Mouse (Mus musculus) spleen, adult 18-20 months (tissue): ENCODE results near the gene Ube2c.

ENCODE experiments used
- DNase-seq, 2 experiments: peaks; one replicate each; pipeline ENCODE4 v3.0.0; 2022; ENCODE audit warnings: mixed read lengths in 2 of 2

The Ube2c gene

DNA sequence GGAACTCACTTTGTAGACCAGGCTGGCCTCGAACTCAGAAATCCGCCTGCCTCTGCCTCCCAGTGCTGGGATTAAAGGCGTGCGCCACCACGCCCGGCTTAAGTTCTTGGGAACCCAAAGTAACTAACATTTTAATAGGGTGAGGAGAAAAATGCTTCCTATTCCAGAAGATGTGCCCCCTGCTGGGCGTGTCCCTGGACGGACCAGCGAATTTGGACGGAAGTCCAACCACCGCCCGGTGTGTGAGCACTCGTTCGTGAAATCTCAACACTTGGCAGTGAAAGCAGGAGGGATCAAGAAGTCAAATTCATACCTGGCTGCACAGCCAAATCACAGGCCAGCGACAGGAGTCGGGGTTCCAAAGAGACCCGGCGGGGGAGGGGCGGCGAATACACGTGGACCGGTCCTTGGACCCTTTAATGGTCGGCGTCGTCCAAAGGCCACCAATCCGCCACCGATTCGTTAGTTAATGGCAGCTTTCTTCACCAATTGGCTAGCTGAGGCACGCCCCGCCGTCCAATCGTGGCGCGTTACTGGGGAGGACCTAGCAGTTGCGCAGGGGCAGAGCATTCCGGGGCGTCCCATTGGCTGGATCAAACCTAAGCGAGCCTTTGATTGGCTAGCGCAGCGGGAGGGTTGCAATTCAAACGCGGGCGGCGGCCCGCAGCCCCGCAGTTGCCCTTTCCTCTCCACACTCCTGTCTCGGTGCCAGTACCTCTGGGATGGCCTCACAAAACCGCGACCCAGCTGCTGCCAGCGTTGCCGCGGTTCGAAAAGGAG lies at the start of gene Ube2c:
TSS of gene Ube2c (plus strand) at position 641 of the 780 bp plus-strand sequence.
- peak; percentile 93 to 94 for DNase-seq

DNA sequence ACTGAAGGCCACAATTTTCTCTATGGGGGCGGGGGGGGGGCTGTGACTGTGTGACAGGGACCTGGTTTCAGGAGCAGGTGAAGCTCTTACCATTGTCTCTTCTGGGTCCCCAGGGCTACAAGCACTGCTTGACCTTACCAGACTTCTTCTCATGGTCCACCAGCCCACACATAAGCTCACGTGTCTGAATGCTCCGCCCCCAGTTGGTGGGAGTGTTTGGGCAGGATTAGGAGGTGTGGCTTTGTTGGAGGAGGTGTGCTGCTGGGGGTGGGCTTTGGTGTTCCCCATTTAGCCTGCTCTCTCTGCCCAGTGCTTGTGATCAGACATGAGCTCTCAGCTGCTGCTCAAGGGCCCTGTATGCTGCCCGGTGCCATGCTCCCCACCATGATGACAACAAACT lies 46.4 kb upstream of the Ube2c start:
- DNase-seq: no peak

DNA sequence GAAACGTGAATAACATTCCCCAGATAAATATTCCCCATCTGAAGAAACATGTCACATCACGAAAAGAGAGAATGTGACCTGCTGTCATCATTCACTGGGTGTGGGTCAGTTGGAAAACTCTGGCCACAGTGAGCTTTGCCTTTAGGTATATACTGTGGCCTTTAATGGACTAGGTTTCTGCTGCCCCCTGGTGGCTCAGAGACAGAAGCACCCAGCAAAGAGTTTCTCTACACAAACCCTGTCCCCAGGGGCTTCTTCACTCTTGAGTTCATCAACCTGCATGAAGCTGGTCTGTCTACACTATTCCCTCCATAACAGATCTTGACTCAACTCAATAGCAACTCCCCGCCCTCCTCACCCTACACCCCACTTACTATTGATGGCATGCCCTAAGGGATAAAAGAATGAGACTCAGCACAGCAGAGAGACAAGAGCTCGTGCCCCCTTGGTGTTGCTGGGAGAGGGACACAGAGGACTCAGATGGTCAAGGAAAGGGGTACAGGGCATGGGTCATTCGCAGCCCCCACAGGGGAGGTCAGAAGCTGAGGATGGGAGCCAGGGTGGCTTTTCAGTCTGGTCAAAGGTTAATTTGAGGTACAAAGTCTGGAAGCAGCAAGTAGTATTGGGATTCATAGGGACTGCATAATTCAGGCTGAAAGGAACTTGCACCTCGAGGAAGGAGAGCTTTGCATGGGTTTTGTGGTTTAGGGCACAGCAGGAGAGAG lies 43.6 kb upstream of the Ube2c start:
- peak; percentile 15 to 69 for DNase-seq

DNA sequence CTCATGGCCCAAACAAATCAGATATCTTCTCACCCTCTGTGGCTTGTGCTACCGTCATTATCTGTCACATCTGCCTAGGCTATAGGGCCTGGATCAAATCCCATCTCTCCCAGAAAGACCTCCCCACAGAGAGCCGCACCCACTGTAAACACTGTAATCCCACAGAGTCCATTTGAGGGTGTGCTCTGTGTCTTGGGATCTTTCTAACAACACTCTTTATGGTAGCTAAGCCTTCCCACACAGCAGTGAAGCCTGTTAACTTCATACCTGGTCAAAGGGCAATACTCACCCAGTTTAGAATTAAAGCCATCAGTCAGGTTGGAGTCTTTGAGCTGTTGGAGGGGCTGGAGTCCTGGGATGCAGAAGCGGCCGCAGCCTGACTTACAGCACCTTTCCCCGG lies 38.0 kb upstream of the Ube2c start:
- DNase-seq: no peak

DNA sequence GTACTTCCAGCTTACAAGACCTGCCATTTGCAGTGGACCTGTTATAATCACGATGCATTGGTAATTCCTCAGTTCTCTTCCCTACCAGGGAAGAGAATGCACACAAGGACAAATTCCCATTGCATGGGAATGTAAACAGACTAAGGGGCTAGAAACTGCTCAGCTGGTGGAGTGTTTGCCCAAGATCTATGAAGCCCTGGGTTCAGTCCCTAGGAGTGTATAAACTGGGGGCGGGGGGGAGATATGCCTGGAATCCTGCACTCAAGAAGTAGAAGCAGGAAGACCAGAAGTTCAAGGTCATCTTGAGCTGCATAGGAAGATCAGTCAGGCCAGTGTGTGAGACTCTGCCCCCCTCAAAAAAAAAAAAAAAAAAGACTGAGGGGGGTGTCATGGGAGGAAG lies 36.4 kb upstream of the Ube2c start:
- DNase-seq: no peak

DNA sequence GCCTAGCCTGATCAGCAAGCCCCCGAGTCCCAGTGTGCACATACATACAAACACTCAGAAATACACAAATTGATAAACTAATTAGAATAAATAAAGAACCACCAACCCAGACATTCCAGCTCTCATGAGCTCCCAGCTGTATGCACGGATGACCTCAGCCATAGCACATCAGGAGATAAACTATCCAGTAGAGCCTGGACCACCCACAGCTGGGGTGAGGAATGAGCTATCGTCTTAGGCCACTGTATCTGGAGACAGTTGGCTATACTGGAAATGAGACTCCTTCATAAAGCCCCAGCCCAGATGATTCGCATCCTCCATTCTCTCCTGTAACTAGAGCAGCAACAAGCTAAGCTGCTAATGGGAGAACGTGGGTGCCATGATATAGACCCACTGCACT lies 34.9 kb upstream of the Ube2c start:
- DNase-seq: no peak

DNA sequence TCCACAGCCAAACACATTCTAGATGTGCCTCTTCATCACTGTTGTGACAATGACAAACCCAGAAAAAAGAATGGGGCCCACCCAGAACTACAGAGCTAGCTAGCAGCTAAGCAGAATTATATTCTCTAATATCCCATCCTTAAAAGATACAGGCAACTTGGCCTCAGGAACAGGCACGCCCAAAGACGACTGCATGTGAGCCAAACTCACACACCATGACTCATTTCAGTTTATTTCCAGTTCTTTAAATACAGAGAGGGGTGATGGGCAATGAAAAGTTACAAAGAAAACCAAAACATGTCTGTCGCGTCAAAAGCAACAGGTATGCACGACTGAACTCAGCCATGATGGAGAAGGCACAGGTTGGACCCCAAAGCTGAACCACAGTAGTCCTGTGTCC lies 34.3 kb upstream of the Ube2c start:
- no peak for DNase-seq

DNA sequence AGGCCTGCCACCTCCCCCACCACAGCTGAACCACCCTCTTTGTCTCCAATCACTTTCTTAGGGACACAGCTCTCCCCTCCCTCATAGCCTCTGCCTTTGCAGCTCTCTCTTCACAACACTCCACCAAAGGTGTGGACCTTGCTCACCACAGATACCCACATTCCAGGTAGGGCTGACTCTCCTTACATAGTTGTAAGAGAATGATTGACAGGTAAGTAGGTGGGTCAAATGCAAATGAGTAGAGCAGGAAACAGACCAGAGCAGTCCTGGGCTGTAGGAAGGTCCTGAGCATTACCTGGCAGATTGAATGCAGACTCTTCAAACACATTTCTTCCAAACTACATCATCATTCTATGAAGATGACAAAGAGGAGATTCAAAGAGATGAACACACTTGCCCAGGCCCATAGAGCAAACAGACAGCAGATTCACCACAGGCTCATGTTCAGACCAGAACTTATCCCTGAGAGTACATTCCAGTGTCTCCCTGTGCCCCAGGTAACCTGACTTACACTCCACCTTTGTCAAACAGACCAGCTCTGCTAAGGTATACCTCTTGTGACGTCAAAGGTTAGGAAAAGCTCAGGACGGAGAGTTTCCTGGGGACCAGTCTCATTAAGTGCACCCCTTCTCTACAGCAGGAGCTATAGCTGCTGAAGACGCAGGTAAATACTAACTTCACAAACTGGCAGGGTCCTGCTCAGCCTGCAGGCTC lies 32.2 kb upstream of the Ube2c start:
- no peak for DNase-seq

DNA sequence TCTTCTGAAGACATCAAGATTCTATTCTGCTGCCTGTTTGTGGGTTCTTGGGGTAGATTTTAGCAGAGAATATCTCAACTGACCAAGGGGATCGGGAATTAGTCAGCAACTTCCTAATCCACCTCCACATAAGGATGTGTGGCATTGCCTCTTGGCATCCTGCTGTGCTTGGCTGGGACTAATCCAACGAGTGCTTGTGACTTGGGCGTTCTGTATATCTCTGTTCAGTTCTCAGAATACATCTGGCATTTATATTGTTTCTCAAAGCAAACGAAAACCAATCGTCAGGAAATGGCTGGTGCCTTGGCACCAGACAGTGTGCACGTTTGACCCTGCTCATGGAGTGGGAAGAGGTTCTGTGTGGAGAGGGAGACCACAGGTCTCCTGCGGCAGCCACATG lies 29.8 kb upstream of the Ube2c start:
- no peak for DNase-seq

DNA sequence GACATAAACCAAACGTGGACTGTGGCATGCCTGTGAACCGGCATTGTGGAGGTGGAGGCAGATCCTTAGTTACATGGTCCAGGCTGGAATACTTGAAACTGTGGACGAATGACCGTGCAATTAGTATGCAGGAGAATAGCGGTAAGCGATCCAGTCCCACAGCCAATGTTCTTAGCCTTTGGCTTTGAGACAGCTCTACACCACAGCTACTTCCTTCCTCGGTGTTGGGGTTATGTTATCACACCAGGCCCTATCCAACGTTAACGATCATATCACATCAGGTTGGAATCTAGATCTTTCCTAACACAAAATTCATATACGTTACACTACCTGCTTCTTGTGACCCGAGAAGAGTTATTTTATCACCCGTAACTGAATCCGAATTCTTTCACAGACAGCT lies 24.7 kb upstream of the Ube2c start:
- no peak for DNase-seq

DNA sequence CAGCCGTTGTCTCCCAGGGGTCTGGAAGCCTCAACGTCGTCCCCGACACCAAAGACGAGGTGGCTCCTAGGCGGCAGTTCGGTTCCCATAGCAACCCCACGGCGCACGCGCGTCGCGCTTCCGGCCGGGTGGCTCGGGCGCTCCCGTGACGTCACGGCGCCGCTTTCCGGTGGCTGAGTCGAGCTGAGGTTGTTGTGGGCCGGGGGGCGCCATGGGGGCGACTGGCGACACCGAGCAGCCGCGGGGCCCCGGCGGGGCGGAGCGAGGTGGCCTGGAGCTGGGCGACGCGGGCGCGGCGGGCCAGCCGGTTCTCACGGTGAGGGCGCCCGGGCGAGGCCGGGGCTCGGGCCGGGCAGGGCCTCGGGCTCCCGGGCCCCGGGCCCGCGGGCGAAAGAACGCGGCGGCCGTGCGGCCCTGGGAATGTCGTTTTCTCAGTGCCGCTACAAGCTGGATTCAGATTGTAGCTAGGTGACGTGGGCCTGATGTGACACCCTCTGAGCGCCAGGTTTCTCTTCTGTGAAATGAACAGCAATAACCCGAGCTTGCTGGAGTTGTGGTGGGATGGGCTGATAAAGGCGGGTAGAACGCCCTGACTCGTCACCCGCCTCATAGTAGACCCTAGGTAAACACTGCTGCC lies 23.7 kb upstream of the Ube2c start, which contains the start of the genes Wfdc3 and Dnttip1:
TSS of gene Wfdc3 (minus strand) at position 89 of the 637 bp plus-strand sequence.
TSS of gene Dnttip1 (plus strand) at position 141 of the 637 bp plus-strand sequence.
- DNase-seq: peak; percentile 87 to 95

DNA sequence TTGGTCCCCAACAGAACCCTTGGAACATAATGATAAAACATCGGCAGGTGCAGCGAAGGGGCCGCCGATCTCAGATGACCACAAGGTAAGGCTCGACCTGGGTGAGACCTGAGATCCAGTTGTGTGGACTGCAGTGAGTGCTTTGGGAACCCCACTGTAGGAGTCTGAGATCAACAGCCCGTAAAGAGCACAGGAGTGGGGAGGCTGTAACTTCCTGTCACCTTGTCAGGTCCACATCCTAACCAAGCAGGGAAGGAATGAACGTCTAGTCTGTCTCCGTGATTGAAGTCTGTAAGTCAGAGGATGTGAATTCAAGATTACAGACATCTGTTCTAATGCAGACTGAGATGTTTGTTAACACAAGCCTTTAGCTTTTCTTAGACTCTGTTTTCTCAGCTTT lies 23.0 kb upstream of the Ube2c start:
- DNase-seq: no peak

DNA sequence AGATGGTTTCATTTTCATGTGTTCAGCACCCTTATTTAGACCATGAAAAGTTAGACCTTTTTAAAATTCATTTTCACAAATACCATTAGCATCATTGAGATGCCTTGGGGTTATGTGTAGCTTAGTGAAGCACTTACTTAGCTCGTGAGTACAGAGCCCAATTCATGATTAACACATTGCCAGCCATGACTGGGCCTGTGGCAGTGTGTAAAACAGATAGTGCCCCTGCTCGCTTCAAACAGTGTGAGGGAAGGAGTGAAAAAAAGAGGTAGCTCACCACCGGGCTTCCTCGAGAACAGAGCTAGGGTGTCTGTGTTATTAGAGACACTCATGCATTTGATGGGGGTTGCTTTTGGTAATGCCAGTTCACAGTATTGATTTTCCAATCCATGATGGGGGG lies 21.5 kb upstream of the Ube2c start:
- no peak for DNase-seq

DNA sequence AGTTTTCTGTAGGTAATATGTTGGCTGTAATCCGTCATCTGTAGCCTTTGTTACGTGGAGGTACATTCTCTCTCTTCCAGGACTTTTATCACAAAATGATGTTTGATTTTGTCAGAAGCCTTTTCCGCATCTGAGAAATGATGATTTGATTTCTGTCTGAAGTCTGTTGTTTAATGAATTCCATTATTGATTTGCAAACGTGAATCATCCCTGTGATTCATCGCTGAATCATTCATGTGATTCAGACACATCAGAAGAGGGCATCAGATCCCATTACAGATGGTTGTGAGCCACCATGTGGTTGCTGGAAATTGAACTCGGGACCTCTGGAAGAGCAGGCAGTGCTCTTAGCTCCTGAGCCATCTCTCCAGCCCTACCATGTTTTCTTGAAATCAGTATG lies 20.7 kb upstream of the Ube2c start:
- DNase-seq: no peak

DNA sequence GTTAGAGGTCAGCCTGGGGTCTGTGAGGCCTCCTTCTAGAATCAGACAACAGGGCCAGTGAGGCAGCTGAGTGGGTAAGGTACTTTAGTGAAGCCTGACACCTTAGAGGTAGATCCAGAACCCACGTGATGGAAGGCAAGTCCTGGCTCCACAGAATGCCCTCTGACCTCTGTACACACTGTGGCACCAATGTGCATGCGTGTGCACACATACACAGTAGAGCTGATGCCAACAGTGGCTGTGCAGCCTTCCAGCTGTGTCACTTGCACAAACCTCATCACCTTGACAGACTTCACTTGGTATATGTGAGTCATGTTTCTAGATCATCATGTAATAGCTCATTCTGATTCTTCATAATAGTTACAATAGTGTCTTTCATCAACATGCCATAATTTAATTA lies 17.2 kb upstream of the Ube2c start:
- no peak for DNase-seq

DNA sequence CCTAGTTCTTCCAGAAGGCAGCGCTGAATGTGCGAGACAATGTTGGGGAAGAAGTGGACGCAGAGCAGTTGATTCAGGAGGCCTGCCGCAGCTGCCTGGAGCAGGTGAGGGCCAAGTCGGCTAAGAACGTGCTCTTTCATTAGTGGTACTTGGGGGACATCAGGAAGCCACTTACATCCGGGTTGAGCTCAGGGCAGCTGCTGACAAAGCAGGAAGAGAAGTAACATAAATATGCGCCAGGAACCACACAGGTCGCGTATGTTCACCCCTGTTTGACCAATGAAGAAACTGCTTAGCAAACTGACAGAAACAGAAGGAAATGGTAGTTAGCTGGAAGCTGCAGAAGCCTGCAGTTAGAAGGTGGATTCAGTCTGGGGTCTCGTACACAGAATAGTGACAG lies 15.6 kb upstream of the Ube2c start:
- no peak for DNase-seq

DNA sequence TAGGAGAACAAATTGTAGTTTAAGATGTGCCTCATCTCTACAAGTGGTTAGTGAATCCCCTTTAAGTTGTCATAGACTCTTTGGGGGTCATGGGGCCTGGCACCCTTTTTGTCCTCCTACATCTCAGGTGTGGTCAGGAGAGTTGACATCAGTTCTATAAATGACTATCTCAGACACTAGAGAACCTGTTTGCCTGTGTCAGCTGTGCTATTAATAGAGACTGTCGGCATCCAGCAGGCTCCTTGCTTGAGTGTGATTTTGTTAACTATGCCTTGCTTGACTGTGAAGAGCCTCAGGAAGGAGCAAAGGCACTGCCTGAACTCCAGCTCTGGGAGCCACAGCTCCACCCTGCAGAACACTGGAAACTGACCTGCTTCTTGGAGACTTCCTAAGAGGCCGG lies 14.9 kb upstream of the Ube2c start:
- DNase-seq: no peak

DNA sequence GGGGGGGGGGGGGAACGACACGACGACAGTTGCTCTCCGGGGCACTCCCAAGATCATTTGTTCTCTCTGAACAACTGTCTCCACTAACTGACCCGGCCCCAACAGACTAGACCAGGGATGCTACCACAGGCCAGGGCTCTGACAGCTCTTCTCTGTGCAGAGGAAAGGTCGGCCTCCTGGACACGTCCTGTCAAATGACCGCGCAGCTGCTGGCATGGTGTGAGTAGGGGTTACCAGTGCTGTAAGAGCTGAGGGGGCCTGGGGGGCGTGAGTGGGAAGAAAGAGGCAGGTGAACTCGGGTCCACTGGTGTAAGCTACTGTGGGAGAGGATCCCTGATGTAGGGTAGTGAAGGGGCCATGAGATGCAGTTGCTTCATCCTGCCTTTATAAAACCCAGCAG lies 11.9 kb upstream of the Ube2c start:
- DNase-seq: no peak

DNA sequence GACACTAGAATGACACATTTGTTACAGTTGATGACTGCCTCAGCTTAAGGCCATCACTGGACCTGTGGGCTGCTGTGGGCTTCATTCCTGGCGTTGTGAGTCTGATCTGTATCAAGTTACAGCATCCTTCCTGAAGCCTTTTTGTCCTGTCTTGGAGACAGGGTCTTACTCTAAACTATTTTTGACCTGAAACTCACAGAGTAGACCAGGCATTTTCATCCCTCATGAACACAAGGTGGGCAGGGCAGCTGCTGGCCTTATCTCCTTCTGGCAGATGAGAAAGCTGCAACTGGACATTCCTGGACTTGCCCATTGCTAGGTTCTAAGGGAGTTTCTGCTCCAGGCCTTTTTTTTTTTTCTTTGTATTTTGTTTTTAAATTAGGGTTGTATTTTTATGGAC lies 11.0 kb upstream of the Ube2c start:
- DNase-seq: no peak

DNA sequence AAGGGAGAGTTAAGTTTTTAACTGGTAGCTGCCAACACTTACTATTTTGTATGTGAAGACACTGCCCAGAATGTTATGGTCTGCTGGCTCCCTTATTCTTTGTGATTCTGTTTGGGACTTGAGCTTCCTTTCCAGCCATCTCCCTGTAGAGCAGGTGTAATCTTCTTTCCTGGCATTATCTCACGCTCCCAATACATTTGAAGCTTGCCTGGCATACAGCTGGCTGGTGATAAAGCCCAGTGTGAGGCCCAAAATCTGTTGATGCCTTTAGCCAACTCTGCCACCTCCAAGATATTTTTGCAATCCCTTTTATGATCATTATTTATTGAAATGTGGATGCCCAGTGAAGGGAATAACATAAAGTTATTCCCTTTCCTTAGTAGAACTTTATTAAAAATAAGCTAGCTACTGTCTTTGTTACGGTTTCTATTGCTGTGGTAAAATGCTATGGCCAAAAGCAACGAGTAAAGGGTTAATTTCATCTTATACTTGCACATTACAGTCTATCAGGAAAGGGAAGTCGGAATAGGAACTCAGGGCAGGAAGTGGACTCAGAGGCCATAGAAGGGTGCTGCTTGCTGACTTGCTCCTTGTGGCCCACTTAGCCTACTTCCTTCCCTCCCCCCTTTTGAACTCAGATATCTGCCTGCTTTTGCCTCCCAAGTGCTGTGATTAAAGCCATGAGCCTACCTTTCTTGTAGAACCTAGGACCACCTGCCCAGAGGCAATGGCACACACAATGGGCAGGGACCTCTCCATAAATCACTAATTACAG lies 9.5 kb upstream of the Ube2c start:
- no peak for DNase-seq

DNA sequence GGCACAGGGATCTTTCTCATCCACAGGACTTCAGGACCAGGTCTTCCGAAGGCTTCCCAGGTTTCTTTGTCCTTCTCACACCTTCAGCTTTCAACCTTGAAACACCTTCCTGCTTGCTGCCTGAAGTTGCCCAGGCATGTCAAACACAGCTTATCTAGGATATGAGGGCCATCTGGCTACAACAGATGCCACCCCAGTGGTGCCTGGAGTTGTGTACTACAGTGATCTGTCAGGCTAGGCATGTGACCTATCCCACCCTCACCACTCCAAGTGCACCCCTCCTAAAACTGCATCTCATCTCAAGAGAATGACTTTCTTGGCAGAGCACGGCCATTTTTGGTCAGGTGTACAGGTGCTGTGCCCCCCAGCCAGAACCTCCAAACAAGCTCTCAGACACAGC lies 8.2 kb upstream of the Ube2c start:
- DNase-seq: no peak

DNA sequence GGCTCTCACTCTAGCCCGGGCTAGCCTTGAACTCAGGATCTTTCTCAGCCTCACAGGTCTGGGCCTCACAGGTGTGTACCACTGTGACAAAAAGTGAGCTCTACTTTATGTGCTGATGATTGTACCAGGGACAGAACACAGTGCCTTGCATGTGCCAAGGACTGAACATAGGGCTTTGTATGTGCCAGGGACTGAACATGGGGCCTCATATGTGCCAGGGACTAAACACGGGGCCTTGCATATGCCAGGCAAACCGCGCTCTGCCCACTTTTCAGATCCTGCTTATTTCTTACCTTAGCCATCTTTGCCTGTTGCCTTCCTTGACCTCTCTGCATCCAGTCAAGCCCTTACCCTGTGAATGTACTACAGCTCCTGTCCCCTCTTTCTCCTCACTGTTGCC lies 7.7 kb upstream of the Ube2c start:
- DNase-seq: no peak
